Mouse (Mus musculus) embryonic facial prominence, embryonic 14.5 days (tissue): Measurements from ENCODE around the gene Crp. TPM values are rescaled to one million over a fixed set of nuclear protein-coding genes. Genes with fewer than 3 reads are reported as not detected.

Experiments used
- polyA plus RNA-seq: library from polyadenylated mRNA; unstranded; fragments of >200 nt; fragmentation: Nextera tagmentation; extraction: Ambion mirVana; gene quantifications from 2 replicates; pipeline ENCODE4 v1.2.1, GENCODE M21; 2014

Gene Crp
- polyA plus RNA-seq, 1 experiment from 2014 or later: not detected

Other genes starting within 250 kb of the Crp start
- gene Slamf9, start 222.7 kb upstream of the Crp start, polyA plus RNA-seq: 0.68 and 0.77 TPM in 2 replicates
- gene Igsf9, start 216.3 kb upstream of the Crp start, polyA plus RNA-seq: 21.4 and 26.3 TPM in 2 replicates
- gene Tagln2, start 198.0 kb upstream of the Crp start, polyA plus RNA-seq: 192 and 231 TPM in 2 replicates
- 6.5 and 8.9 TPM in 2 replicates for gene Cfap45, start 177.3 kb upstream of the Crp start, polyA plus RNA-seq
- gene Vsig8, start 142.1 kb upstream of the Crp start, polyA plus RNA-seq: 0.45 and 1.6 TPM in 2 replicates
- gene Slamf8, start 107.5 kb upstream of the Crp start, polyA plus RNA-seq: 0.17 TPM in 1 of 2 replicates, not detected in the other
- 0.13 and 0.26 TPM in 2 replicates for gene Fcrl6, start 95.5 kb upstream of the Crp start, polyA plus RNA-seq
- gene Dusp23, start 65.1 kb upstream of the Crp start, polyA plus RNA-seq: 15.7 and 16.0 TPM in 2 replicates
- gene Apcs, start 197.0 kb downstream of the Crp start, polyA plus RNA-seq: not detected in 2 replicates